Mouse (Mus musculus) c-Kit-positive CD71-positive TER-119-positive erythroid progenitor cells, embryonic 14.5 days (primary cell): ENCODE data around the gene Ino80.

Experiments
- DNase-seq: peaks from one replicate; pipeline ENCODE4 v3.0.0-alpha.2; 2013; ENCODE audit warnings: low spot score

Ino80 gene

DNA sequence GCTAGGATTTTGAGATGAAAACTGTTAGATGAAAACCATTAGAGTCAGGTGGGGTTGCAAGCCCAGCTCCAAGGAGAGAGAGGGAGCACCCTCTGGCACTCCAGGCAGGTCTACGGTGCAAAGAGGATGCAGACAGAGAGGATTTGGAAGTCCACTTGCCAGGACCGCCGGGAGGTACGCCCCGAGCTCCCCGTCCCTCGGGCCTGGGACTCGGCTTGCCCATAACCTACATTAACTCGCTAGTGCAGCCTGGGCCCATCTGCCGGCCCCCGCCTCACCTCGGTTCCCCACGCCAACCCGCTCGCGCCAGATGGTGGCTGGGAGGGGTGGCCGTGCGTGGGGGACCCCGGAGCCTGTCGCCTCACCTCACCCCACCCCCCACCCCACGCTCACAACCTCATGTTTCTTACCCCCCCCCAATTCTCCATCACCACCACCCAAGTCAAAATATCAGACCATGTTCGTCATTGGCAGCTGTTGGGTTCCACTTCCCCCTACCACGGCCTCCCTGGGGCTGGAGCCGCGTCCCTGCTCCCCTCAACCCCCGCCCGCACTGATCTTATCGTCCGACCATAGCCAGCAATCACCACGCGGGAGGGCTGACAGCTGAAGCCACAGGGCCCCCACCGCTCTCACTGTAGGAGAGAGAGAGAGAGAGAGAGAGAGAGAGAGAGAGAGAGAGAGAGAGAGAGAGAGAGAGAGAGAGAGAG is 153.5 kb downstream of the Ino80 start:
- no peak for DNase-seq
